Mouse (Mus musculus) embryonic facial prominence, embryonic 15.5 days (tissue): ENCODE measurements around the gene Pdia6. TPM values are rescaled to one million over a fixed set of nuclear protein-coding genes. Genes with fewer than 3 reads are reported as not detected.

ENCODE experiments used
- ATAC-seq: fragments of 200-750 bp; cut with Nextera tagmentation; 2 replicates; pipeline ENCODE4 v1.8.0; 2017; ENCODE audit warnings: low read depth, moderate TSS enrichment; ENCODE audit not compliant: insufficient number of reproducible peaks, low FRiP score, low TSS enrichment
- H3K27ac ChIP-seq: fragments of 300-500 bp; sonication (generic); replicated peaks from 2 replicates; pipeline ENCODE4 v1.5.1; 2015; ENCODE audit warnings: mild to moderate bottlenecking, inconsistent platforms
- H3K27me3 ChIP-seq: fragments of 300-500 bp; sonication (generic); 2 replicates; pipeline ENCODE4 v1.6.1; 2015; ENCODE audit warnings: inconsistent platforms
- H3K36me3 ChIP-seq: fragments of 300-500 bp; sonication (generic); 2 replicates; pipeline ENCODE4 v1.6.1; 2015; ENCODE audit warnings: mild to moderate bottlenecking, inconsistent platforms
- H3K4me1 ChIP-seq: fragments of 300-500 bp; sonication (generic); 2 replicates; pipeline ENCODE4 v1.6.1; 2015; ENCODE audit warnings: inconsistent platforms
- H3K4me2 ChIP-seq: fragments of 300-500 bp; sonication (generic); replicated peaks from 2 replicates; pipeline ENCODE4 v1.6.1; 2015; ENCODE audit warnings: mild to moderate bottlenecking, inconsistent platforms
- H3K4me3 ChIP-seq: fragments of 300-500 bp; sonication (generic); replicated peaks from 2 replicates; pipeline ENCODE4 v1.5.1; 2015; ENCODE audit warnings: mild to moderate bottlenecking, inconsistent platforms
- H3K9ac ChIP-seq: fragments of 300-500 bp; sonication (generic); 2 replicates; pipeline ENCODE4 v1.6.1; 2015; ENCODE audit warnings: inconsistent platforms
- H3K9me3 ChIP-seq: fragments of 300-500 bp; sonication (generic); replicated peaks from 2 replicates; pipeline ENCODE4 v1.6.1; 2016; ENCODE audit warnings: inconsistent platforms
- WGBS: fragments of 180-500 bp; shearing (Covaris S2); methylation state at CpG from one replicate; pipeline ENCODE4 v1.1.7; 2015; 5-methylcytosine and 5-hydroxymethylcytosine counted together
- polyA plus RNA-seq: library from polyadenylated mRNA; unstranded; fragments of >200 nt; fragmentation: Nextera tagmentation; extraction: Ambion mirVana; gene quantifications from 2 replicates; pipeline ENCODE4 v1.2.1, GENCODE M21; 2015

Pdia6 gene
- polyA plus RNA-seq, result 562 and 594 TPM in 2 replicates

GRCm38 (mm10) chr12:17265971-17266672 lies at the start of gene Pdia6:
TSS of gene Pdia6 (plus strand) at chr12:17266545.
- Histone ChIP-seq H3K4me1 (peaks cover 26% of the 10 kb centered on the region), H3K4me2 (peak within 1 kb of the TSS; percentile 60), H3K9me3 (no peaks in the 10 kb centered on the region), H3K36me3 (peaks cover 22% of the 10 kb centered on the region), H3K27ac (peak within 1 kb of the TSS; percentile 87), H3K4me3 (peak within 1 kb of the TSS; percentile 95), H3K9ac (peak within 1 kb of the TSS; percentile 96), H3K27me3 (no peaks in the 10 kb centered on the region)
- WGBS, result under 1% methylated on average over 48 of the region's 48 CpGs
- ATAC-seq, result peak; percentile 99

GRCm38 (mm10) chr12:17218390-17218789 lies 48.0 kb upstream of the Pdia6 start:
- H3K4me1 ChIP-seq, result no peaks in the 10 kb centered on the region
- no peaks in the 10 kb centered on the region for H3K9me3 ChIP-seq
- H3K4me3 ChIP-seq, result no peak overlapping the region
- 67% methylated on average over 8 of the region's 8 CpGs for WGBS
- no peaks in the 10 kb centered on the region for H3K36me3 ChIP-seq
- no peaks in the 10 kb centered on the region for H3K27me3 ChIP-seq
- H3K27ac ChIP-seq, result no peak overlapping the region
- no peak overlapping the region for H3K9ac ChIP-seq
- no peak overlapping the region for H3K4me2 ChIP-seq
- ATAC-seq, result no peak

DNA sequence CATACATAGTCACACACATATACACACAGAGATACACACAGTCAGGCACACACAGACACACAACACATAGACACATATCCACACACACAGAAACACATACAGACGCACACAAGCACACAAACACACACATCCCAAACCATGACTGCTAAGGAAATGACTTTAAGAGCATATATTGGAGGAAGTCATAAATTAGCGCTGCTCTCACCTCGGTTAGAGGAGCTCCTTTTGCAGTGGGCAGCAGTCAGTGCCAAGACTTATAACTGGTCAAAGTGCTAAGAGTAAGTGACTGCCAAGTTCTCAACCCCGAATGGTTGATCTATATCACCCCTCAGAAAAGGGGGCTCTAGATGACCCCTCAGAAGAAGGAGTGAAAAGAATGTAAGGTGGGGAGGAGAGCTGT lies 47.2 kb upstream of the Pdia6 start:
- H3K9ac ChIP-seq, result no peak overlapping the region
- WGBS, result 73% methylated on average over 4 of the region's 4 CpGs
- no peak overlapping the region for H3K4me3 ChIP-seq
- no peaks in the 10 kb centered on the region for H3K9me3 ChIP-seq
- H3K36me3 ChIP-seq, result no peaks in the 10 kb centered on the region
- no peaks in the 10 kb centered on the region for H3K4me1 ChIP-seq
- no peak for ATAC-seq
- H3K27me3 ChIP-seq, result no peaks in the 10 kb centered on the region
- H3K27ac ChIP-seq, result no peak overlapping the region
- H3K4me2 ChIP-seq, result no peak overlapping the region

GRCm38 (mm10) chr12:17220631-17221030 lies 45.7 kb upstream of the Pdia6 start:
- WGBS, result 53% methylated on average over 5 of the region's 5 CpGs
- H3K36me3 ChIP-seq, result no peaks in the 10 kb centered on the region
- ATAC-seq, result no peak
- no peaks in the 10 kb centered on the region for H3K27me3 ChIP-seq
- no peak overlapping the region for H3K4me2 ChIP-seq
- no peaks in the 10 kb centered on the region for H3K9me3 ChIP-seq
- H3K27ac ChIP-seq, result no peak overlapping the region
- H3K4me3 ChIP-seq, result no peak overlapping the region
- H3K4me1 ChIP-seq, result no peaks in the 10 kb centered on the region
- no peak overlapping the region for H3K9ac ChIP-seq

GRCm38 (mm10) chr12:17221891-17222428 lies 44.4 kb upstream of the Pdia6 start:
- WGBS, result 44% methylated on average over 5 of the region's 5 CpGs
- Histone ChIP-seq H3K4me2 (no peak overlapping the region), H3K36me3 (no peaks in the 10 kb centered on the region), H3K4me1 (no peaks in the 10 kb centered on the region), H3K9ac (no peak overlapping the region), H3K9me3 (no peaks in the 10 kb centered on the region), H3K27me3 (no peaks in the 10 kb centered on the region), H3K27ac (no peak overlapping the region), H3K4me3 (no peak overlapping the region)
- no peak for ATAC-seq

- Histone ChIP-seq H3K4me2 (no peak overlapping the region), H3K27ac (no peak overlapping the region), H3K4me3 (no peak overlapping the region), H3K9me3 (no peaks in the 10 kb centered on the region), H3K9ac (no peak overlapping the region), H3K4me1 (no peaks in the 10 kb centered on the region), H3K36me3 (no peaks in the 10 kb centered on the region), H3K27me3 (no peaks in the 10 kb centered on the region)
- WGBS, result 59% methylated on average over 3 of the region's 3 CpGs
- ATAC-seq, result no peak
Measured at GRCm38 (mm10) chr12:17223050-17223449, 43.3 kb upstream of the Pdia6 start.

- Histone ChIP-seq H3K36me3 (no peaks in the 10 kb centered on the region), H3K4me2 (no peak overlapping the region), H3K9ac (no peak overlapping the region), H3K27me3 (no peaks in the 10 kb centered on the region), H3K27ac (no peak overlapping the region), H3K4me1 (no peaks in the 10 kb centered on the region), H3K4me3 (no peak overlapping the region), H3K9me3 (no peaks in the 10 kb centered on the region)
- ATAC-seq, result no peak
- WGBS, result 72% methylated on average over 5 of the region's 5 CpGs
Measured at GRCm38 (mm10) chr12:17225012-17225411, 41.3 kb upstream of the Pdia6 start.

- Histone ChIP-seq H3K4me2 (no peak overlapping the region), H3K4me1 (no peaks in the 10 kb centered on the region), H3K4me3 (no peak overlapping the region), H3K9ac (no peak overlapping the region), H3K9me3 (no peaks in the 10 kb centered on the region), H3K27me3 (no peaks in the 10 kb centered on the region), H3K36me3 (no peaks in the 10 kb centered on the region), H3K27ac (no peak overlapping the region)
- 85% methylated on average over 4 of the region's 4 CpGs for WGBS
- ATAC-seq, result no peak
Measured at GRCm38 (mm10) chr12:17227903-17228302, 38.4 kb upstream of the Pdia6 start.

DNA sequence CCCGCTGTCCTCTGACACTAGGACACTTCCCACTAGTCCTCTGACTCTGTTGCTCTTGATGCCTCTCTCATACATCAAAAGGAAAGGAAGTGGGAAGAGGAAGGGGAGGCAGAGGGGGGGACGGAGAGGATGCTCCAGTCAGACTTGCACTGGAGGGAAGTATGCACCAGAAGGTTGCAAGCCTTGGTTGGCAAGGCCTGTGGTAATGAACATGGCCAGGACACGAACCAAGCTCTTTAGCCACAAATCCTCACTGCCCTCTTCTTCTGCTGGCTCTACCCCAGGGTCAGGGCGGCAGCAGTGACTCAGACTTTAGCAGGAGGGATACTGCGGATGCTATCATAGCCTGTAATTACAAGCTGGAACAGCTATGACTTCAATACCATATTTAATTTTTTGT lies 35.8 kb upstream of the Pdia6 start:
- Histone ChIP-seq H3K27ac (no peak overlapping the region), H3K9me3 (no peaks in the 10 kb centered on the region), H3K9ac (no peak overlapping the region), H3K4me2 (no peak overlapping the region), H3K4me1 (no peaks in the 10 kb centered on the region), H3K36me3 (no peaks in the 10 kb centered on the region), H3K27me3 (no peaks in the 10 kb centered on the region), H3K4me3 (no peak overlapping the region)
- ATAC-seq, result no peak
- WGBS, result 66% methylated on average over 5 of the region's 5 CpGs

DNA sequence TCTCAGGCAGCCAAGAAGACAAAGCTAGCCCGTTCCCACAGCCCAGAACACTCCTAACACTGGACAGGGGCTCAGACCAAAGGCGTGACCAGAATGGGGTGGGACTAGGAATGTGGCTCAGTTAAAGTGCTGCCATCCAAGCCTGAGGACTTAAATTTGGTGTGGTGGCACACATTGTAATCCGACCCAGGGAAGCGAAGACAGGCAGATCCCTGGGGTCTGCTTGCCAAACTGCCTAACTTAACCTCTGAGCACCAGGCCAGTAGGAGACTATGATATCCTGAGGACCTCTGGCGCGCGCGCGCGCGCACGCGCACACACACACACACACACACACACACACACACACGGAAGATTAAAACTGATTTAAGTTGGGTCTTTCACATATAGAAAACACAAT lies 34.8 kb upstream of the Pdia6 start:
- WGBS, result 74% methylated on average over 14 of the region's 14 CpGs
- no peak overlapping the region for H3K4me3 ChIP-seq
- ATAC-seq, result peak; percentile 47; the same call in 1 of the 2 replicates

DNA sequence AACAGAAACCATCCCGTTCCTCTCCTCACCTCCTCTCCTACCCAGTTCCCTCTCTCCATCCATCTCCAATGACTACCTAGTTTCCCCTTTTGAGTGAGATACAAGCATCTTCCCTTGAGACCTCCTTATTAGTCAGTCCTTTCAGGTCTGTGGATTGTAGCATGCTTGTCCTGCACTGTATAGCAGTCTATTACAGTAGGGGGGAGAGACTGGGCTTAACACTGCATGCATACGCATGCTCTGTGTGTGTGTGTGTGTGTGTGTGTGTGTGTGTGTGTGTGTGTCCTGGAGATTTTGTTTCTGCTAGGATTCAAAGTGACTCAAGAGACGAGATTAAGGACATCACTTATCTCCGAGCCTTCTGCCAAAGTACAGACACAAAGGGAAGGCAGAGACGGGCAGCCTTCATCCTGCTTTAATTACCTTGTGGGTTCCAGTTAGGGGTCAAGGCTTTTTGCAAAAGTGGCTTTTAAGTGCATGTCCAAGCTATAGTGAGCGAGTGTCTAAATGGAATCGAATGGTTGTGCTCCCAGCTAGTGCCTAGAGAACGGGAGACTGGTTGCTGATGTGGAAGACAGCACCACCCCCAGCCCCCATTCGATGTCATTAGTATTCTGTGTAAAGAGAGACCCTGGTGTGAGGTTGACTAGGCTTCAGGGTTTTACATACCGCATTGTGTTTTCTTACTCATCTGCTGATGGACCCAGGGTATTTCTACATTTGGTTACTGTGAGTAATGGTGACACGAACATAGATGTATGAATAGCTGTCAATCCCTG lies 30.6 kb upstream of the Pdia6 start:
- no peaks in the 10 kb centered on the region for H3K27me3 ChIP-seq
- WGBS, result 37% methylated on average over 11 of the region's 11 CpGs
- H3K36me3 ChIP-seq, result no peaks in the 10 kb centered on the region
- H3K27ac ChIP-seq, result no peak overlapping the region
- H3K4me1 ChIP-seq, result peaks cover 6% of the 10 kb centered on the region; the same call in 1 of the 2 replicates
- H3K9ac ChIP-seq, result no peak overlapping the region
- no peaks in the 10 kb centered on the region for H3K9me3 ChIP-seq
- no peak overlapping the region for H3K4me2 ChIP-seq
- no peak for ATAC-seq
- H3K4me3 ChIP-seq, result no peak overlapping the region

More for the DNA sequence above, 34.8 kb upstream of the Pdia6 start:
- Histone ChIP-seq H3K4me2 (no peak overlapping the region), H3K9me3 (no peaks in the 10 kb centered on the region), H3K36me3 (no peaks in the 10 kb centered on the region), H3K4me1 (no peaks in the 10 kb centered on the region), H3K27ac (no peak overlapping the region), H3K27me3 (no peaks in the 10 kb centered on the region), H3K9ac (no peak overlapping the region)
